Mouse (Mus musculus): ENCODE data around the gene Acsl5. TPM values are rescaled to one million over a fixed set of nuclear protein-coding genes. Genes with fewer than 3 reads are reported as not detected.

Acsl5 gene
- polyA plus RNA-seq, 1 experiment from 2014 or later = 414 TPM

- Histone ChIP-seq H3K9me3 (ENCODE audit: low read length) (no peaks in the 10 kb centered on the region), H3K4me3 (ENCODE audit: low read depth, low read length) (no peak overlapping the region), H3K27me3 (ENCODE audit: insufficient read depth, low read length) (no peaks in the 10 kb centered on the region), H3K9ac (replicated peaks) (no peak overlapping the region), H3K27ac (ENCODE audit: low read depth) (no peak overlapping the region), H3K36me3 (replicated peaks; ENCODE audit: insufficient read depth, low read length) (no peaks in the 10 kb centered on the region), H3K4me1 (ENCODE audit: insufficient read depth) (peaks cover 4% of the 10 kb centered on the region; the same call in 1 of the 2 replicates), H3K4me2 (ENCODE audit: low read depth, low read length) (no peak overlapping the region)
- DNase-seq = no peak
- TF ChIP-seq EP300 (IDR thresholded peaks at IDR 0.05; ENCODE audit: low read depth) (no peak), CTCF (IDR thresholded peaks at IDR 0.05; ENCODE audit: low read depth) (no peak)
- ATAC-seq = peak; percentile 40; the same call in 1 of the 2 replicates
- WGBS (ENCODE audit: insufficient replicate concordance) = 80% methylated on average over 9 of the region's 9 CpGs
Measured at GRCm38 (mm10) chr19:55343274-55343673, 91.5 kb downstream of the Acsl5 start.

Other genes starting within 250 kb of the Acsl5 start
- gene Gpam, start 124.7 kb upstream of the Acsl5 start, polyA plus RNA-seq (2015; fragmentation: Nextera tagmentation; extraction: Ambion mirVana) = 19.8 and 24.2 TPM in 2 replicates
- 0.09 and 0.19 TPM in 2 replicates for gene Tectb, start 71.2 kb upstream of the Acsl5 start, polyA plus RNA-seq (2015; fragmentation: Nextera tagmentation; extraction: Ambion mirVana)
- gene Gucy2g, start 10.7 kb upstream of the Acsl5 start, polyA plus RNA-seq (2015; fragmentation: Nextera tagmentation; extraction: Ambion mirVana) = 0.02 TPM in 1 of 2 replicates, not detected in the other
- 49.0 and 49.9 TPM in 2 replicates for gene Zdhhc6, start 64.1 kb downstream of the Acsl5 start, polyA plus RNA-seq (2015; fragmentation: Nextera tagmentation; extraction: Ambion mirVana)
- gene Vti1a, start 64.4 kb downstream of the Acsl5 start, polyA plus RNA-seq (2015; fragmentation: Nextera tagmentation; extraction: Ambion mirVana) = 9.7 and 10.5 TPM in 2 replicates